Mouse (Mus musculus) c-Kit-positive CD71-negative TER-119-negative erythroid progenitor cells, embryonic 14.5 days (primary cell): ENCODE data around the gene Traf3ip2.

ENCODE experiments used
- DNase-seq: peaks from one replicate; pipeline ENCODE4 v3.0.0-alpha.2; 2013; ENCODE audit warnings: low read depth

The Traf3ip2 gene

DNA sequence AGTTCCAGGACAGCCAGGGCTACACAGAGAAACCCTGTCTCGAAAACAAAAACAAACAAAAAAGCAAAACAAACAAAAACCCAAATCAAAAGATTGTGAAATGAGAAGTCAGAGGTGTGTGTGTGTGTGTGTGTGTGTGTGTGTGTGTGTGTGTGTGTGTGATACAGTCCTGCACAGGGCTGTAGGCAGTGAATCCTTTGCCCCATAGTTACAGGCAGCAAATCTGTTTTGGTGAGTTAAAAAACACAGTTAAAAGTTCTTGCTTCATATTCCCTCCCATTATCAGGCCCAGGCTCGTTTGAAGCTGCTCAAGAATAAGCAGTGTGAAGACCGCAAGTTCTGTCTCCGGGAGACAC, at the start of gene Traf3ip2:
TSS of gene Traf3ip2 (plus strand) at position 302 of the 356 bp plus-strand sequence.
- no peak for DNase-seq

DNA sequence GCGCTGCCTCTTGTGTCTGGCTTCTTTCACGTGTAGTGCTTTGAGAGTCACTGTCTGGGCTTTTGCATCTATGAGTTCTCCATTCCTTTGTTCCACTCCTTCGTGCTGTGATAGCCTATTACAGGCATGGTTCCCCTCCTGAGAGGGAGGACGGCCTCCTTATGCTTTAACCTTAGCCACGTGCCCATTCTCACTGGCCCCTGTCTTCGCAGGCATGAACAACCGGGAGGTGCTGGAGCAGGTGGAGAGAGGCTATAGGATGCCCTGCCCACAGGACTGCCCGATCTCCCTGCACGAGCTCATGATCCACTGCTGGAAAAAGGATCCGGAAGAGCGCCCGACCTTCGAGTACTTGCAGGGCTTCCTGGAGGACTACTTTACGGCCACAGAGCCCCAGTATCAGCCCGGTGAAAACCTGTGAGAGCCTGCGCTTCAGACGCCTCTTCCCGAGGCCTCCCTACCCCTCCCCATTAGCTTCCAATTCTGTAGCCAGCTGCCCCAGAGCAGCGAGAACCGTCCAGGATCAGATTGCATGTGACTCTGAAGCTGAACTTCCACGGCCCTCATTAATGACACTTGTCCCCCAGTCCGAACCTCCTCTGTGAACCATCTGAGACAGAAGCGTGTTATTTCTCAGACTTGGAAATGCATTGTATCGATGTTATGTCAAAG, 49.0 kb upstream of the Traf3ip2 start:
- DNase-seq, result no peak

GRCm38 (mm10) chr10:39566901-39567300, 45.8 kb upstream of the Traf3ip2 start:
- no peak for DNase-seq

DNA sequence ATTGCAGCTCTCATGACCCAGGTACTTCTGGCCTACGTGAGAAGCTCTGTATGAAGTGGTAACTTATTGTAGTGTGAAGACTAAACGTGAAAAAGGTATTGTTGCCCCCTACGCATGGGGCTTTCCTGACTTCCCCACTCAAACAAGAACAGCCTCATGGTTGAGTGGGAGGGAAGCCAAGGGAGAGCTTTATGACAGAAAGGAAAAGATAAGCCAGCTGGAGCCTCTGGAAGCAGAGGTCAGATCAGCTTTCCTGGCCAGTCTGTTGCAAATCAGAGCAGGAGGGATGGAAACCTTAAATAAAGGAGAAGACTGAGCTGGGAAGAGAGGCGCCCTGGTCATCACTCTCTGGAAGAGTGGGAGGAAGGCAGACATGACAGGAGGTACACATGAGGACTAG, 43.7 kb upstream of the Traf3ip2 start:
- DNase-seq, result no peak

- no peak for DNase-seq
These were observed 41.7 kb upstream of the Traf3ip2 start for GRCm38 (mm10) chr10:39571011-39571410.

DNA sequence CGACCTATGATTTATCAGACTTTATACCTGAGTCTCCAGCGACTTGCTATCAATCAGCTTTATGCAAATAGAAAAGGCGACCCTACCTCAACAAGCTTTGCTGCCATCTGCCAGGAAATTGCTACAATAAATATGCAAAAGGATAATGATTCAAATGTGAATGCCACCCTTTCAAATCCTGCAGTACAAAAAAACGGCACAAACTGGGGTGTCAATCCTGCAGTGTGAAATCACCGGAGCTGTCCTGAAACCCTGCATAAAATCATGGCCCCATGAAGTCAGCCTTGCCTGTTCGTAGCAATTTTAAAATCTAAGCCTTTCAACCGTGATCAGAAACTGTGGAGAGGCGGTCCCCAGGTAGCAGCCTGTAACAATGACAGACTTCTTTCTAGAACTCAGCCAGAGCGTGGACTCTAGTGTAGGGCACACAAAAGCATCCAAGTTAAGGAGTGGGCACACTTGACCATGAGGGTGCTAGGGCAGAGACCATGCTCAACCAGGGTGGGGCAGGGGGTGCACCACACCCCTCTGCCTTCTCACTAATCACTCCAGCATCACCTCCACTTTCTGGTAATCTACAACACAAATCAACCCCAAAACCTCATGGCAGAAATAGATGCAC, 40.6 kb upstream of the Traf3ip2 start:
- no peak for DNase-seq

GRCm38 (mm10) chr10:39572672-39573051, 40.1 kb upstream of the Traf3ip2 start:
- no peak for DNase-seq

DNA sequence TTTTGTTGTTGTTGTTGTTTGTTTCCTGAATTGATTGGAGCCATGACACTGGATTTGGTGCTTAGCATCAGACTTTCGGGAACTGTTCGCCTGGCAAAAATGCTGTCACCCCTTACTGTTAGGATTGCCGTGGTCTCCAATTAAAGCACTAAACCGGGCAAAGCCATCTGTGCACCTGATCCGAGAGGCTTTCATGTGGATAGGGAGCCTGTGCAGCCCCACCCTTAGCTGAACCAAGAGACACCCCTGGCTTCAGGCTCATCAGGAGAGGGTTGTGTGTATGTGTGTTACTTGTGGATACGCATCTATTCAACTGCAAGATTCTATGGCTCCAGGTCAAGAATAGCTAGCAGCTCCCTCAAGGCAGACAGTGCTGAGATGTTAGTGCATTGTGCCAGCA, 36.3 kb upstream of the Traf3ip2 start:
- DNase-seq, result no peak

DNA sequence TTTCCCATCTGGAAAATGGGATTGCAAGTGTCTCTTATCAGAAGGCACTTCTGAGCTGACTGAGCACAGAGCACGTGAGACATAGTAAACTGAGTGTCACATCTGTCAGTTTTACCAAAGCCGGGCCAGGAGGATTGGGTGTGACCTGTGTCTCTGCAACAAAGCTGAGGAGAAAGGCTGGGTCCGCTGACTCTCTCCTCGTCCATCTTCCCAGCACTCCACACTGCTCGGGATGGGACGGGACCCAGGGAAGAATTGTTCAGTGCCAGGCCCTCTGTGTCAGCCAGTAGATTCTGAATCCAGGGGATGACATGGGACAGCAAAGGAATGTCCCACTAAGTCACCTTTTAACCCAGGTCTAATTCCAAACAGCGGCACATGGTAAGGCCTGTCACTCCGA, 32.3 kb upstream of the Traf3ip2 start:
- no peak for DNase-seq

DNA sequence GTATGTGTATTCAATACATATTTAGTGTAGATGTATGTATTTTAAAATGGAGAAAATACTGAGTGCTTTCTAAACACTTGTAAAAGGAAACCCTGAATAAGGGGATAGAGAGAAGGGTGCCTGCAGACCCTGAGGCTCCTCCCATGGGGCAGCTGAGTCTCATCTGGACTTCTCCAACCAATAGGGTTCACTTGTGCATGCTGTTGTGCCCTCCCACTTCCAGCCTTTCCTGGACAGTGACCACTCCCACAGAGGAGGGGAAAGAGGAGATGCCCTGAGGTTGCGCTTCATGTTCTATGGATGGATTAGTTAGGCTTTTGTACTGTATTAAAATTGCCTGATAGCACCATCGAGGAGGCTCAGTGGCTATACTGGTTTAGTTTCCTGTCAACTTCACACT, 30.3 kb upstream of the Traf3ip2 start:
- no peak for DNase-seq

DNA sequence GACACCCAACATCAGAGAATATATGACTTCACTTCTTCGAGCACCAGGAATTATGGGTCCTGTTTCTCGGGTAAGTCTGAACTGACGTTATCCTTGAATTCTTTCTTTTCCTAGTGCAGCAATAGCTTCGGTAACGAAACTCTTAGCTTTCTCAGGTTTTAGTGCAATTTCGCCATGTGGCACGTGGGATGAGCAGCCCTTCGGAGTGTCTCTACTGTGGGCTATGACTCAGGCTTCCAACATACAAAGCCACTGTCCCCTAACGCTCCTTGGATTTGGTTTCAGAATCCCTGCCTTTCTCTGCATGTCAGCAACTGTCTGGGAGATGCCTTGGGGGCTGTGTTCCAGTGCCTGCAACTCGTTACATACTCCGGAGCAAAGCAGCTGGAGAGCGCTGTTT, 29.0 kb upstream of the Traf3ip2 start:
- no peak for DNase-seq

DNA sequence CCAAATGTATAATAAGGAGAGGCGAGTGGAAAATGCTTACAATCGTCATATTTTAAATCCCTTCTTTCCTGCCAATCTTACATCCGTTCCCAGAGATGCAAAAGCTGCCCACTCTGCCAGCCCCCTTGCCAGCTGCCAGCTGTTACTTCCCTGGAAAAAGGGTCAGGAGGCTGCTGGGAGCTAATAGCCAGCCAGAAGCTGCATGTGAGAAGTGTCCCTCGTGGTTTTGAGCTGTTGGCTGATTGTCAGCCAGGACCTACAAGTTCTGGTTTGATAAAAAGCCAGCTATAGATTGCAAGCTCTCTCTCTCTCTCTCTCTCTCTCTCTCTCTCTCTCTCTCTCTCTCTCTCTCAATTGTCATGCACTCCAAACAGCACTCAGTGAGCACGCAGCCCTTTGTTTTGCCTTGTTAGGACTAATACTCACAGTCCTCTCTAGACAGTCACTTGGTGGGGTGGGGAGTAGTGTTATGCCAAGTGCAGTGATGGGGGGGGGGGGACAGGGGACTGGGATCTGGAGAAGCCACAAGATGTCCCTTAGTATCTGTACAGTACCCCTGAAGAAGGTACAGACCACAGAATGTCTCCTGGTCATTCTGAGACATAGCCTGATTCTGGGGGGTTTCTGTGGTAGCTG, 25.3 kb upstream of the Traf3ip2 start:
- DNase-seq, result no peak

GRCm38 (mm10) chr10:39587973-39588746, 24.6 kb upstream of the Traf3ip2 start:
- DNase-seq, result no peak

DNA sequence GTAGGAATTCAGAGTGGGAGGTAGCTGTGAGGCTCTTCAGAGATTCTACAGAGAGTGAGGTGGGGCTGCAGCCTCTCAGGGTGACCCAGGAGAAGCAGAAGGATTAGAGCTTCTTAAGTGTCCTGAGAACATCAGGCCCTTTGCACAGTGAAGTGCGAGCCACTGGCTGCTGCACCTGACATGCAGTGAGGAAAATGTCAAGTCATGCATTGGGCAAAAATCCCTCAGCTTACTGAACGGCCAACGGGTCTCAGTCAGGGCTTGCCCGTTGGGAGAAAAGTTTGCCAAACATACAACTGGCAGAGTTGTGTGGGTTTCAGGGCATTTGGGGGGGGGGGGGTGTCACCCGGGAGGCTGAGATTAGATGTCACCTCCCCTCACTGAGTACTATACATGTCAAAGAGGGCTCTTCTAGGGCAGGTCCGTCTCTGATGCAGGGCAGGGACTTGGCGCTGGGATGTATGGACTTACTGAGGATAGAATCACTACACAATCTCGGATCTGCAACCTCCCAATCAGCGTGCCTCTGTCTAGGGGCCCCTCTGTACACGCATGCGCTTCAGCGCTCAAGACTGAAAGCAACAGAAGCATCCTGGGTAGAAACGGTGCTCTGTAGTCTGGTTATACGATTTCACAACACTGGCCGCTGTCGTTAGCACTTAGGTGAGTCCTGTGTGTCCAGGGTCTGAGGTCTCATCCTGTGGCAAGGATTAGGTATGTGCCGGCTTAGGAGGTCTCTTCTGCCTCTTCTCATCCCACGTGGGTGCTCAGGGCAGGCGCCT, 22.8 kb upstream of the Traf3ip2 start:
- no peak for DNase-seq

DNA sequence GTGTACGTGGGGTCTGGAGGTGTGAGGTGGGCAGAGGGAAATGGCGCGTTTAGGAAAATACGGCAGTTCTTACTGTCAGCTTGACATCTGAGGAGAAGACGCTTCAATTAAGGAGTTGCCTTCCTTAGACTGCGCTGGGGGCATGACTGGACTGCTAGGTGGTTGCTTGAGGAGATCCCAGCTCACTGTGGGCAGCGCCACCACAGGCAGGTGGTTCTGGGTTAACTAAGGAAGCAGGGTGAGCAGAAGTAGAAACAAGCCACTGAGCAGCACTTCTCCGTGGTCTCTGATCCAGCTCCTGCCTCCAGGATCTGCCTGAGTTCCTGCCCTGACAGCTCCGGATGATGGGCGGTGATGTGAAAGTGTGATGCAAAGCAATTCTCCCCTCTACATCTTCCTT, 22.1 kb upstream of the Traf3ip2 start:
- DNase-seq, result no peak

DNA sequence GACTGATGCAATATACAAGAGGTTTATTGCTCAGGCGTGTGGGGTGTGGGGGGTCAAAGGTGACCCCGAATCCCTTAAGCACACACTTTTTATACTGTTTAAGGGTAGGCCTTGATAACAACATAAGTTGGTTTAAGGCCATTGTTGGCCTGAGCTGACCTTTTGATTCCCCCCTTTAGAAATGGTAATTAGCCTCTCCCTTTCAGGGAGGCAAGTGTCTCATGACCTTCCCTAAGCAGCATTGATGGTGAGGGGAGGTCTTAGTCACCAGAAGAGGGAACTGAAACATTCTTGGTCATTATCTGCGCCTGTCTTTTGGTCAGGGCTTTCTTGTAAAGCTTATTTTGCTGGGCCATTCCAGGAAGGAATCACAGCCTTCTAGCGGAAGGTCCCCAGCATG, 20.2 kb upstream of the Traf3ip2 start:
- no peak for DNase-seq

GRCm38 (mm10) chr10:39594716-39595115, 18.0 kb upstream of the Traf3ip2 start:
- no peak for DNase-seq

- no peak for DNase-seq
These were observed 16.9 kb upstream of the Traf3ip2 start for GRCm38 (mm10) chr10:39595862-39596261.

- DNase-seq, result no peak
These were observed 15.5 kb upstream of the Traf3ip2 start for GRCm38 (mm10) chr10:39597116-39597791.

DNA sequence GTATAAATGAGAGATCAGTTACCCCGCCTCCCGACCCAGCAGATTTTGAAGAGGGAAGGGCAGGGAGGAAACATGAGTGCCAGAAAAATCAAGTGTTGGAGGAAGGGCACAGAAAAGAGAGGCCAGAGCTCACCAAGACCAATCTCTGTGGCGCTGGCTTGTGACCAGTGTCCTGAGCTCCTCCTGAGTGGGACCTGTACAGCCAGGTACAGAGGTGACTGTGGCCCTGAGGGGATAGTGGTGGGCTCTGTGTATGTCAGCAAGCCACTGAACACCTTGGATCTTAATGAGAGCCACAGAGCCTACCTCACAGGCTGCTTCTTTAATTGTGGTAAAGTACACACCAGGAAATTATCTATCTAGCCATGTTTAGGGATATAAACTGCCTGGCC, 14.9 kb upstream of the Traf3ip2 start:
- no peak for DNase-seq

DNA sequence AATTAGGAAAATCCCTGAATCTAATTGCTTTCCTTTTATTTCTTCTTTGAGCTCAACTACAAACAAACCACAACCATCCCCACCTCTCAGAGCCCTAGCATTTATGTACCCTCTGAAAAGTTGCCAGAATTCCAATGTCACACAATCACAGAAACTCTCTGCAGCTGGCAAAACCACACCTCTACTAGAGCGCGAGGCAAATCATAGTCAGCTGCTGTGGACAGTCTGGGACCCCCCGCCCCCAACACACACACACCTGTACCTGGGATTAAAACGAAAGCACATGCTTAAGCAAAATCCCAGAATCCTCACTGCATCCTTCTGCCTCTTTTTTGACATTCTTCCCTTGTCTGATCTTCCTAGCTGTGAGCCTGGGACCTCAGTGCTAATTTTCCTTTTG, 13.1 kb upstream of the Traf3ip2 start:
- no peak for DNase-seq

- DNase-seq, result no peak
These were observed 12.6 kb upstream of the Traf3ip2 start for GRCm38 (mm10) chr10:39600115-39600514.
